Mouse (Mus musculus): ENCODE results near the gene Tmem63a.

- TF ChIP-seq CTCF (IDR thresholded peaks at IDR 0.05) (no peak), EP300 (IDR thresholded peaks at IDR 0.05) (no peak)
These were observed 29.4 kb upstream of the Tmem63a start for GRCm38 (mm10) chr1:180912792-180913191.
